Mouse (Mus musculus) subcutaneous adipose tissue, adult 2 months (tissue): Measurements from ENCODE around the gene Cdiptos. TPM values are rescaled to one million over a fixed set of nuclear protein-coding genes. Genes with fewer than 3 reads are reported as not detected.

Experiments used
- polyA plus RNA-seq: library from polyadenylated mRNA; depleted of rRNA; stranded (reverse); fragments of >200 nt; gene quantifications from 2 replicates; pipeline ENCODE4 v1.2.3, GENCODE M21; 2012; ENCODE audit warnings: low replicate concordance; rRNA removed

Cdiptos gene
- polyA plus RNA-seq, result 2.7 and 3.1 TPM in 2 replicates

DNA sequence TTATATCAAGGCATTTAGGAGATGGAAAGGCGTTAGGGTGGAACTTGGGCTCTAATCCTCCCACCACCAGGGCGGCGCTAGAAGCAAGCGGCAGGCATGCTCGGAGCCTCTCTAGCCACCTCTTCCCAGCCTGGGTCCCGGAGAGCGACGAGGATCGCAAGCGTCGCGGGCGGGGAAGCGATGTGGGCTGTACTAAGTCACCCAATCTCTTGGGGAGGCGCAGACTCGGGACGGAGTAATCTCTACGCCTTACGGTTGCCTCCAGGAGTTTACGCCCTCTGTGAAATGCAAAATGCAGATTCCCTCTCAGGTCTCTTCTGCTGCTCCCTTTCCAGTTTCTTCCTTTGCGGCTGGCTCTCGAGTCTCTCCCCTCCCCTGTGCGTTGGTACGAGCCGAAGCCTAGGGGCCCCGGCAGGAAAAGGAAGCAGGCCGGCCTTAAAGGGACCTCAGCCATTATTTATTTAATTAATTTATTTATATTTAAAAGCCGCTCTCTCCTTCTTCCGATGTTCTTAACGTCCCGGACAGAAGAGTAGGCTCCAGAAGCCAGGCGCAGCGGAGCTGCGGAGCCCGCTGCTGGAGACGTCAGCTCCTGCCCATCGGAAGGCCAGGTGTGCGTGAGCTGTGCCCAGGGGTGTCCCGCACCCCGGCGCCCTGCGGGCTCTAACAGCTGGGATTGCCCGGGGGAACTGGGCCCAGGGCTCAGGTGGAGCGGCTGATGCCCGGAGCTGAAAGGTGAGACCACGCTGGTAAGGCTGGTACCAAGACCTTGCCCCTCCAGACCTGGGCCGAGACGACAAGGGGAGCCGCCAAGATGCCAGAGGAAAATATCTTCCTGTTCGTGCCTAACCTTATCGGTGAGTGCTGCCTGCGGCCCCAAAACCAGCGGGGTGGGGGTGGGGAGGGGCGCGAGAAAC, at the start of gene Cdiptos:
TSS of gene Cdiptos (minus strand) at position 149 of the 917 bp plus-strand sequence.

GRCm38 (mm10) chr7:127020901-127021562, 45.1 kb upstream of the Cdiptos start, which contains the start of the genes Gm42742 and Prrt2:
TSS of gene Gm42742 (minus strand) at chr7:127021097.
TSS of gene Prrt2 (minus strand) at chr7:127021211.

GRCm38 (mm10) chr7:127016971-127017949, 41.4 kb upstream of the Cdiptos start, which contains the start of gene Pagr1a:
TSS of gene Pagr1a (minus strand) at chr7:127017352.

GRCm38 (mm10) chr7:127016481-127016485, 40.4 kb upstream of the Cdiptos start, which contains the start of gene Pagr1b:
TSS of gene Pagr1b (minus strand) at chr7:127016484.

DNA sequence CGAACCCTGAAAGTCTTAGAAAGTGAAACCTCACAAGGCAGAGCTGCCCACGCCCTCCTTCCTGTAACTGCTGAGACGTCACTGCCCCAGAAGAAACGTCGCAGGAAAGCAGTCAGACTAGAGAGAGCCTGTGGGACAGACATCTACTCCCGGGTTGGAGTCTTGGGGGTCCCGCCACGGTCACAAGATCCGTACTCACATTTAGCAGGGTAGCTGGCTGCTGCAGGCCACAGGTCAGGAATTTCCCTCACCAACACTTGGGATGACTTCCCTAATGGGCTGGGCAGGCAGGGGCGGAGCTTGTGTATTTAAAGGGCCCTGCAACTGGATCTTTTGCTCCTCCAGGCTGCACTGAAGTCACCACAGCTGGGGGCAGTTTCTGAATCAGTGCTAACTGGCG, 38.4 kb upstream of the Cdiptos start, which contains the start of gene Mvp:
TSS of gene Mvp (minus strand) at position 302 of the 400 bp plus-strand sequence.

GRCm38 (mm10) chr7:126975893-126975949, 177 bp downstream of the Cdiptos start, which contains the start of gene Cdipt:
TSS of gene Cdipt (plus strand) at chr7:126975914.

GRCm38 (mm10) chr7:126949793-126950646, 25.9 kb downstream of the Cdiptos start, which contains the start of gene Sez6l2:
TSS of gene Sez6l2 (plus strand) at chr7:126950563.

GRCm38 (mm10) chr7:126949403-126949792, 26.5 kb downstream of the Cdiptos start, which contains the start of gene Asphd1:
TSS of gene Asphd1 (minus strand) at chr7:126949582.

GRCm38 (mm10) chr7:126928384-126929037, 47.4 kb downstream of the Cdiptos start, which contains the start of gene Kctd13:
TSS of gene Kctd13 (plus strand) at chr7:126928879.

GRCm38 (mm10) chr7:126922624-126923060, 53.3 kb downstream of the Cdiptos start, which contains the start of gene Tmem219:
TSS of gene Tmem219 (minus strand) at chr7:126922917.

Other genes with a start within 250 kb of the Cdiptos start
- gene Mapk3, start 216.5 kb downstream of the Cdiptos start, polyA plus RNA-seq, result 300 and 302 TPM in 2 replicates
- gene Gdpd3, start 209.8 kb downstream of the Cdiptos start, polyA plus RNA-seq, result 87.6 and 213 TPM in 2 replicates
- 325 and 329 TPM in 2 replicates for gene Ypel3, start 199.1 kb downstream of the Cdiptos start, polyA plus RNA-seq
- gene Tbx6, start 194.6 kb downstream of the Cdiptos start, polyA plus RNA-seq, result 3.3 and 4.2 TPM in 2 replicates
- 140 and 221 TPM in 2 replicates for gene Ppp4c, start 183.6 kb downstream of the Cdiptos start, polyA plus RNA-seq
- gene Fam57b, start 178.4 kb downstream of the Cdiptos start, polyA plus RNA-seq, result 18.0 and 75.6 TPM in 2 replicates
- not detected in 2 replicates for gene 4930451I11Rik, start 144.5 kb downstream of the Cdiptos start, polyA plus RNA-seq
- gene Doc2a, start 128.7 kb downstream of the Cdiptos start, polyA plus RNA-seq, result not detected in 2 replicates
- 3.5 and 11.6 TPM in 2 replicates for gene Hirip3, start 114.1 kb downstream of the Cdiptos start, polyA plus RNA-seq
- 47.8 and 60.5 TPM in 2 replicates for gene Ino80e, start 113.7 kb downstream of the Cdiptos start, polyA plus RNA-seq
- gene Taok2, start 91.4 kb downstream of the Cdiptos start, polyA plus RNA-seq, result 94.6 and 122 TPM in 2 replicates
- 89.0 and 89.8 TPM in 2 replicates for gene Tmem219, start 53.2 kb downstream of the Cdiptos start, polyA plus RNA-seq
- 19.6 and 22.4 TPM in 2 replicates for gene Kctd13, start 47.2 kb downstream of the Cdiptos start, polyA plus RNA-seq
- gene Asphd1, start 26.5 kb downstream of the Cdiptos start, polyA plus RNA-seq, result 0.23 and 0.63 TPM in 2 replicates
- 2.4 and 4.4 TPM in 2 replicates for gene Sez6l2, start 25.5 kb downstream of the Cdiptos start, polyA plus RNA-seq
- 205 and 302 TPM in 2 replicates for gene Cdipt, start 184 bp downstream of the Cdiptos start, polyA plus RNA-seq
- 93.7 and 103 TPM in 2 replicates for gene Mvp, start 38.5 kb upstream of the Cdiptos start, polyA plus RNA-seq
- 5.3 and 7.1 TPM in 2 replicates for gene Pagr1b, start 40.4 kb upstream of the Cdiptos start, polyA plus RNA-seq
- 2.6 and 5.8 TPM in 2 replicates for gene Pagr1a, start 41.3 kb upstream of the Cdiptos start, polyA plus RNA-seq
- 25.7 and 62.7 TPM in 2 replicates for gene Gm42742, start 45.0 kb upstream of the Cdiptos start, polyA plus RNA-seq
- 17.9 and 35.3 TPM in 2 replicates for gene Prrt2, start 45.1 kb upstream of the Cdiptos start, polyA plus RNA-seq
- gene Maz, start 50.9 kb upstream of the Cdiptos start, polyA plus RNA-seq, result 90.8 and 204 TPM in 2 replicates
- 2.1 and 9.3 TPM in 2 replicates for gene Kif22, start 66.4 kb upstream of the Cdiptos start, polyA plus RNA-seq
- 0.37 and 0.99 TPM in 2 replicates for gene Zg16, start 111.2 kb upstream of the Cdiptos start, polyA plus RNA-seq
- 9.6 and 14.6 TPM in 2 replicates for gene AI467606, start 115.3 kb upstream of the Cdiptos start, polyA plus RNA-seq
- 1.3 and 3.4 TPM in 2 replicates for gene Qprt, start 146.1 kb upstream of the Cdiptos start, polyA plus RNA-seq
- gene Spn, start 161.7 kb upstream of the Cdiptos start, polyA plus RNA-seq, result 2.4 and 3.1 TPM in 2 replicates
- 26.3 and 45.0 TPM in 2 replicates for gene Cd2bp2, start 220.0 kb upstream of the Cdiptos start, polyA plus RNA-seq
- 29.5 and 47.5 TPM in 2 replicates for gene Tbc1d10b, start 232.4 kb upstream of the Cdiptos start, polyA plus RNA-seq
- 1.3 and 1.5 TPM in 2 replicates for gene Mylpf, start 232.8 kb upstream of the Cdiptos start, polyA plus RNA-seq